Mouse (Mus musculus) hindbrain, embryonic 11.5 days (tissue): ENCODE data around the gene Ptpdc1. TPM values are rescaled to one million over a fixed set of nuclear protein-coding genes. Genes with fewer than 3 reads are reported as not detected.

Experiments used
- ATAC-seq: fragments of 200-750 bp; cut with Nextera tagmentation; 2 replicates; pipeline ENCODE4 v1.8.0; 2017; ENCODE audit warnings: mild to moderate bottlenecking, moderate TSS enrichment, moderate library complexity; ENCODE audit not compliant: low FRiP score
- DNase-seq: peaks from one replicate; pipeline ENCODE4 v3.0.0-alpha.2; 2015; ENCODE audit warnings: low spot score
- H3K27ac ChIP-seq: fragments of 300-500 bp; sonication (generic); 2 replicates; pipeline ENCODE4 v1.5.1; 2014; ENCODE audit warnings: mild to moderate bottlenecking, low read depth, low read length
- H3K27me3 ChIP-seq: fragments of 300-500 bp; sonication (generic); 2 replicates; pipeline ENCODE4 v1.6.1; 2014; ENCODE audit warnings: mild to moderate bottlenecking, low read length, moderate library complexity, mixed read lengths; ENCODE audit not compliant: control insufficient read depth, insufficient read depth
- H3K36me3 ChIP-seq: fragments of 300-500 bp; sonication (generic); 2 replicates; pipeline ENCODE4 v1.6.1; 2014; ENCODE audit warnings: mild to moderate bottlenecking, low read length, moderate library complexity, mixed read lengths; ENCODE audit not compliant: control insufficient read depth, insufficient read depth
- H3K4me1 ChIP-seq: fragments of 300-500 bp; sonication (generic); replicated peaks from 2 replicates; pipeline ENCODE4 v1.6.1; 2014; ENCODE audit warnings: low read length, mixed read lengths; ENCODE audit not compliant: control insufficient read depth, insufficient read depth
- H3K4me2 ChIP-seq: fragments of 300-500 bp; sonication (generic); replicated peaks from 2 replicates; pipeline ENCODE4 v1.6.1; 2014; ENCODE audit warnings: mild to moderate bottlenecking, low read depth, low read length
- H3K4me3 ChIP-seq: fragments of 300-500 bp; sonication (generic); 2 replicates; pipeline ENCODE4 v1.5.1; 2014; ENCODE audit warnings: low read depth, low read length
- H3K9ac ChIP-seq: fragments of 300-500 bp; sonication (generic); 2 replicates; pipeline ENCODE4 v1.6.1; 2014; ENCODE audit warnings: low read depth, low read length
- H3K9me3 ChIP-seq: fragments of 300-500 bp; sonication (generic); 2 replicates; pipeline ENCODE4 v1.6.1; 2016; ENCODE audit warnings: low read length; ENCODE audit not compliant: control insufficient read depth
- WGBS: fragments of 180-500 bp; shearing (Covaris S2); extraction: QIAGEN DNeasy Blood & Tissue Kit; methylation state at CpG from one replicate; pipeline ENCODE4 v1.1.7; 2014; 5-methylcytosine and 5-hydroxymethylcytosine counted together
- polyA plus RNA-seq: library from polyadenylated mRNA; unstranded; fragments of >200 nt; fragmentation: Nextera tagmentation; extraction: Ambion mirVana; gene quantifications from 2 replicates; pipeline ENCODE4 v1.2.1, GENCODE M21; 2014

Ptpdc1 gene
- polyA plus RNA-seq, 1 experiment from 2014 or later = 12.5 TPM

GRCm38 (mm10) chr13:48614525-48614924 is 10.9 kb downstream of the Ptpdc1 start:
- DNase-seq (no peak), ATAC-seq (no peak)
- no peaks in the 10 kb centered on the region for H3K4me1 ChIP-seq
- H3K4me2 ChIP-seq = no peak overlapping the region
- 87% methylated on average over 2 of the region's 2 CpGs for WGBS
- H3K9ac ChIP-seq = no peak overlapping the region
- no peaks in the 10 kb centered on the region for H3K36me3 ChIP-seq
- no peaks in the 10 kb centered on the region for H3K9me3 ChIP-seq
- H3K4me3 ChIP-seq = no peak overlapping the region
- H3K27ac ChIP-seq = no peak overlapping the region
- no peaks in the 10 kb centered on the region for H3K27me3 ChIP-seq

DNA sequence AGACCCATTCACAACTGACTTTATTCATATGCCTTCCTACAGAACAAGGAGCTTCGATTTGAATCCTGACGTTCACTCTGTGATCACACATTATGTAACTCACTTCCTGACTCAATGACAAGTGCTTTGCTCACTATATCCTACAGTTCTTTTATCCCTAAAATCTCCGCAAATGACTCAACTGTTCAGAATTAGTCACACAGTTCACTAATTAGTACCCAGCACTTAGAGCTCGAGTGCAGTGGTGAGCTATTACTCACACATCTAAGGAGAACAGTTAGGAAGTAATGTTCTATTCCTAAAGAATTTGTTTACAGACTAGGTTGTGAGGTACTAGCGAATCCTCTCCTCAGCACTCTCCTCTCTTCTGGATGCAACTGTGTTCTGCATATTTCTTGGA is 16.4 kb downstream of the Ptpdc1 start:
- DNase-seq = no peak
- H3K36me3 ChIP-seq = no peaks in the 10 kb centered on the region
- H3K4me1 ChIP-seq = no peaks in the 10 kb centered on the region
- no peaks in the 10 kb centered on the region for H3K27me3 ChIP-seq
- no peak overlapping the region for H3K4me2 ChIP-seq
- ATAC-seq = no peak
- H3K4me3 ChIP-seq = no peak overlapping the region
- 84% methylated on average over 5 of the region's 5 CpGs for WGBS
- no peak overlapping the region for H3K27ac ChIP-seq
- no peak overlapping the region for H3K9ac ChIP-seq
- no peaks in the 10 kb centered on the region for H3K9me3 ChIP-seq

- H3K9ac ChIP-seq = no peak overlapping the region
- no peaks in the 10 kb centered on the region for H3K9me3 ChIP-seq
- H3K36me3 ChIP-seq = no peaks in the 10 kb centered on the region
- no peak for DNase-seq
- 84% methylated on average over 5 of the region's 5 CpGs for WGBS
- H3K4me2 ChIP-seq = no peak overlapping the region
- no peaks in the 10 kb centered on the region for H3K27me3 ChIP-seq
- no peaks in the 10 kb centered on the region for H3K4me1 ChIP-seq
- ATAC-seq = no peak
- no peak overlapping the region for H3K4me3 ChIP-seq
- no peak overlapping the region for H3K27ac ChIP-seq
These were observed 20.9 kb downstream of the Ptpdc1 start for GRCm38 (mm10) chr13:48604591-48604990.

GRCm38 (mm10) chr13:48603296-48603695 is 22.2 kb downstream of the Ptpdc1 start:
- Histone ChIP-seq H3K27me3 (no peaks in the 10 kb centered on the region), H3K4me3 (no peak overlapping the region), H3K4me1 (no peaks in the 10 kb centered on the region), H3K4me2 (no peak overlapping the region), H3K9me3 (no peaks in the 10 kb centered on the region), H3K27ac (no peak overlapping the region), H3K36me3 (no peaks in the 10 kb centered on the region), H3K9ac (no peak overlapping the region)
- WGBS = 84% methylated on average over 3 of the region's 3 CpGs
- DNase-seq (no peak), ATAC-seq (no peak)

GRCm38 (mm10) chr13:48594605-48595004 is 30.9 kb downstream of the Ptpdc1 start:
- DNase-seq (peak; percentile 28), ATAC-seq (peak; percentile 77)
- 60% methylated on average over 7 of the region's 7 CpGs for WGBS
- no peak overlapping the region for H3K4me3 ChIP-seq
- no peaks in the 10 kb centered on the region for H3K9me3 ChIP-seq
- peak overlapping the region; percentile 17; the same call in 1 of the 2 replicates for H3K27ac ChIP-seq
- no peak overlapping the region for H3K9ac ChIP-seq
- H3K4me1 ChIP-seq = no peaks in the 10 kb centered on the region; the same call in 1 of the 2 replicates
- no peak overlapping the region for H3K4me2 ChIP-seq
- H3K27me3 ChIP-seq = no peaks in the 10 kb centered on the region; the same call in 1 of the 2 replicates
- no peaks in the 10 kb centered on the region for H3K36me3 ChIP-seq

GRCm38 (mm10) chr13:48594031-48594430 is 31.4 kb downstream of the Ptpdc1 start:
- H3K4me3 ChIP-seq = no peak overlapping the region
- DNase-seq = peak; percentile 28

DNA sequence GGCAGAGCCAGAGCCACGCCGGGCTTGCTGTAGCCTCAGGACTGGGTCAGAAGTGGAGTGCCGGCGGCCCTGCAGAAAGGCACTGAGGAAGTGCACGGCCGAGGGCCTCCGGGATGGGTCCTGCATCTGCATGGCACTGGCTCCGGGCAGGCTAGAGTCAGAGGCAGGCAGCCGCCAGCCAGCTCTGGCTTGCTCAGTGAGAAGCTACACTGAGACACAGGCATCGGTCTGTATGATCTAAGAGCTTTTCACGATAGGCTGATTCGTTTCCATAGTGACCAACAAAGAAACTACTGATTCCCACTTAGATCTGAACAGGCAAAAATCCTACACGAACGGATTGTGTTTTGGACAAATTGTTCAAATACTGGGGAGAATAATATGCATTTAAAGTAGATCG is 32.3 kb downstream of the Ptpdc1 start:
- H3K9me3 ChIP-seq = no peaks in the 10 kb centered on the region
- H3K36me3 ChIP-seq = no peaks in the 10 kb centered on the region
- H3K27ac ChIP-seq = no peak overlapping the region
- peak overlapping the region; percentile 31; the same call in 1 of the 2 replicates for H3K9ac ChIP-seq
- no peak overlapping the region for H3K4me3 ChIP-seq
- DNase-seq (peak; percentile 47), ATAC-seq (peak; percentile 65)
- 0 out of 2 replicates have a peak overlapping the region, but pooled peaks have one; percentile 6 for H3K4me2 ChIP-seq
- H3K4me1 ChIP-seq = no peaks in the 10 kb centered on the region; the same call in 1 of the 2 replicates
- 37% methylated on average over 15 of the region's 15 CpGs for WGBS
- no peaks in the 10 kb centered on the region; the same call in 1 of the 2 replicates for H3K27me3 ChIP-seq

More at GRCm38 (mm10) chr13:48594031-48594430, 31.4 kb downstream of the Ptpdc1 start:
- 42% methylated on average over 10 of the region's 10 CpGs for WGBS
- no peak for ATAC-seq
- Histone ChIP-seq H3K4me1 (no peaks in the 10 kb centered on the region; the same call in 1 of the 2 replicates), H3K4me2 (no peak overlapping the region), H3K27me3 (no peaks in the 10 kb centered on the region; the same call in 1 of the 2 replicates), H3K36me3 (no peaks in the 10 kb centered on the region), H3K27ac (peak overlapping the region; percentile 17; the same call in 1 of the 2 replicates), H3K9me3 (no peaks in the 10 kb centered on the region), H3K9ac (no peak overlapping the region)

- Histone ChIP-seq H3K9ac (no peak overlapping the region), H3K36me3 (0 out of 2 replicates have a peak, but pooled peaks cover 3% of the 10 kb centered on the region), H3K9me3 (no peaks in the 10 kb centered on the region), H3K4me3 (no peak overlapping the region), H3K4me2 (no peak overlapping the region), H3K27ac (no peak overlapping the region), H3K27me3 (no peaks in the 10 kb centered on the region; the same call in 1 of the 2 replicates), H3K4me1 (no peaks in the 10 kb centered on the region; the same call in 1 of the 2 replicates)
- no peak for DNase-seq
- ATAC-seq = no peak
These were observed 34.7 kb downstream of the Ptpdc1 start for GRCm38 (mm10) chr13:48590743-48591142.

- Histone ChIP-seq H3K27ac (no peak overlapping the region), H3K9me3 (no peaks in the 10 kb centered on the region), H3K4me3 (no peak overlapping the region), H3K4me1 (no peaks in the 10 kb centered on the region), H3K4me2 (no peak overlapping the region), H3K9ac (no peak overlapping the region), H3K36me3 (0 out of 2 replicates have a peak, but pooled peaks cover 3% of the 10 kb centered on the region), H3K27me3 (no peaks in the 10 kb centered on the region)
- 88% methylated on average over 11 of the region's 11 CpGs for WGBS
- no peak for ATAC-seq
- DNase-seq = no peak
These were observed 38.1 kb downstream of the Ptpdc1 start for GRCm38 (mm10) chr13:48587354-48587753.
